Mouse (Mus musculus): Measurements from ENCODE around the gene Pdxp. TPM values are rescaled to one million over a fixed set of nuclear protein-coding genes. Genes with fewer than 3 reads are reported as not detected.

The Pdxp gene
- total and polyA plus RNA-seq, 2 experiments from 2014 or later, result 175 to 283 TPM

- ATAC-seq (no peak), DNase-seq (peak; percentile 36)
- WGBS, result 28% methylated on average over 12 of the region's 12 CpGs
Measured at GRCm38 (mm10) chr15:78916052-78916826, 2.5 kb downstream of the Pdxp start.

DNA sequence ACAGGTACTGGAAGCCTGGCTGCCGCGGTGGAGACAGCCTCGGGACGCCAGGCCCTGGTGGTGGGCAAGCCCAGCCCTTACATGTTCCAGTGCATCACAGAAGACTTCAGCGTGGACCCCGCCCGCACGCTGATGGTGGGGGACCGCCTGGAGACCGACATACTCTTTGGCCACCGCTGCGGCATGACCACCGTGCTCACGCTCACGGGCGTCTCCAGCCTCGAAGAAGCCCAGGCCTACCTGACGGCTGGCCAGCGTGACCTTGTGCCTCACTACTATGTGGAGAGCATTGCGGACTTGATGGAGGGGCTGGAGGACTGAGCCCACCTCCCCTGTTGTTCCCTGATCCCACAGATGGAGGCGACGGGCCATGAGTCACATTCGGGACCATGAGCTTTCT lies 4.4 kb downstream of the Pdxp start:
- no peaks in the 10 kb centered on the region for H3K27me3 ChIP-seq (ENCODE audit: insufficient read depth, low read length)
- H3K4me2 ChIP-seq (ENCODE audit: low read depth), result no peak overlapping the region
- no peak for ATAC-seq
- H3K9ac ChIP-seq, result no peak overlapping the region
- H3K4me1 ChIP-seq (ENCODE audit: insufficient read depth), result peaks cover 23% of the 10 kb centered on the region
- H3K36me3 ChIP-seq (ENCODE audit: insufficient read depth), result peaks cover 19% of the 10 kb centered on the region
- no peak for DNase-seq
- no peak overlapping the region for H3K4me3 ChIP-seq (ENCODE audit: low read depth, low read length)
- WGBS, result 96% methylated on average over 23 of the region's 23 CpGs
- no peak for TF ChIP-seq CTCF (IDR thresholded peaks at IDR 0.05; ENCODE audit: low read depth)
- H3K27ac ChIP-seq (ENCODE audit: low read depth, low read length), result no peak overlapping the region
- H3K9me3 ChIP-seq (ENCODE audit: low read length), result no peaks in the 10 kb centered on the region

More at GRCm38 (mm10) chr15:78916052-78916826, 2.5 kb downstream of the Pdxp start:
- peak overlapping the region; percentile 51 for H3K9ac ChIP-seq
- H3K27me3 ChIP-seq (ENCODE audit: insufficient read depth, low read length), result no peaks in the 10 kb centered on the region
- H3K9me3 ChIP-seq (ENCODE audit: low read length), result no peaks in the 10 kb centered on the region
- no peak; the same call in 1 of the 2 replicates for TF ChIP-seq CTCF (IDR thresholded peaks at IDR 0.05; ENCODE audit: low read depth)
- H3K27ac ChIP-seq (ENCODE audit: low read depth, low read length), result peak overlapping the region; percentile 45; the same call in 1 of the 2 replicates
- H3K4me3 ChIP-seq (ENCODE audit: low read depth, low read length), result peak overlapping the region; percentile 72
- H3K4me2 ChIP-seq (ENCODE audit: low read depth), result peak overlapping the region; percentile 84
- H3K36me3 ChIP-seq (ENCODE audit: insufficient read depth), result peaks cover 19% of the 10 kb centered on the region
- H3K4me1 ChIP-seq (ENCODE audit: insufficient read depth), result peaks cover 25% of the 10 kb centered on the region

GRCm38 (mm10) chr15:78919914-78920313 lies 6.2 kb downstream of the Pdxp start:
- 86% methylated on average over 12 of the region's 12 CpGs for WGBS
- H3K4me2 ChIP-seq (ENCODE audit: low read depth), result no peak overlapping the region
- ATAC-seq, result no peak
- no peak for DNase-seq
- H3K4me3 ChIP-seq (ENCODE audit: low read depth, low read length), result no peak overlapping the region
- H3K9ac ChIP-seq, result no peak overlapping the region
- H3K27ac ChIP-seq (ENCODE audit: low read depth, low read length), result no peak overlapping the region
- H3K27me3 ChIP-seq (ENCODE audit: insufficient read depth, low read length), result no peaks in the 10 kb centered on the region
- no peak for TF ChIP-seq CTCF (IDR thresholded peaks at IDR 0.05; ENCODE audit: low read depth)
- H3K36me3 ChIP-seq (ENCODE audit: insufficient read depth), result peaks cover 19% of the 10 kb centered on the region
- H3K4me1 ChIP-seq (ENCODE audit: insufficient read depth), result peaks cover 17% of the 10 kb centered on the region
- no peaks in the 10 kb centered on the region for H3K9me3 ChIP-seq (ENCODE audit: low read length)

GRCm38 (mm10) chr15:78922700-78923099 lies 9.0 kb downstream of the Pdxp start:
- H3K27me3 ChIP-seq (ENCODE audit: insufficient read depth, low read length), result no peaks in the 10 kb centered on the region
- peaks cover 17% of the 10 kb centered on the region for H3K36me3 ChIP-seq (ENCODE audit: insufficient read depth)
- TF ChIP-seq CTCF (IDR thresholded peaks at IDR 0.05; ENCODE audit: low read depth), result no peak
- H3K4me2 ChIP-seq (ENCODE audit: low read depth), result no peak overlapping the region
- H3K4me3 ChIP-seq (ENCODE audit: low read depth, low read length), result no peak overlapping the region
- ATAC-seq (no peak), DNase-seq (no peak)
- H3K27ac ChIP-seq (ENCODE audit: low read depth, low read length), result no peak overlapping the region
- no peaks in the 10 kb centered on the region for H3K9me3 ChIP-seq (ENCODE audit: low read length)
- H3K4me1 ChIP-seq (ENCODE audit: insufficient read depth), result 0 out of 2 replicates have a peak, but pooled peaks cover 3% of the 10 kb centered on the region
- 92% methylated on average over 7 of the region's 7 CpGs for WGBS
- H3K9ac ChIP-seq, result no peak overlapping the region

- Histone ChIP-seq H3K4me2 (ENCODE audit: low read depth) (no peak overlapping the region), H3K4me3 (ENCODE audit: low read depth, low read length) (no peak overlapping the region), H3K36me3 (ENCODE audit: insufficient read depth) (peaks cover 13% of the 10 kb centered on the region), H3K4me1 (ENCODE audit: insufficient read depth) (0 out of 2 replicates have a peak, but pooled peaks cover 6% of the 10 kb centered on the region), H3K9me3 (ENCODE audit: low read length) (no peaks in the 10 kb centered on the region), H3K27me3 (ENCODE audit: insufficient read depth, low read length) (no peaks in the 10 kb centered on the region), H3K27ac (ENCODE audit: low read depth, low read length) (no peak overlapping the region), H3K9ac (no peak overlapping the region)
- TF ChIP-seq CTCF (IDR thresholded peaks at IDR 0.05; ENCODE audit: low read depth), result no peak
- no peak for ATAC-seq
- WGBS, result 83% methylated on average over 6 of the region's 6 CpGs
- DNase-seq, result no peak
Measured at GRCm38 (mm10) chr15:78923585-78923984, 9.9 kb downstream of the Pdxp start.

DNA sequence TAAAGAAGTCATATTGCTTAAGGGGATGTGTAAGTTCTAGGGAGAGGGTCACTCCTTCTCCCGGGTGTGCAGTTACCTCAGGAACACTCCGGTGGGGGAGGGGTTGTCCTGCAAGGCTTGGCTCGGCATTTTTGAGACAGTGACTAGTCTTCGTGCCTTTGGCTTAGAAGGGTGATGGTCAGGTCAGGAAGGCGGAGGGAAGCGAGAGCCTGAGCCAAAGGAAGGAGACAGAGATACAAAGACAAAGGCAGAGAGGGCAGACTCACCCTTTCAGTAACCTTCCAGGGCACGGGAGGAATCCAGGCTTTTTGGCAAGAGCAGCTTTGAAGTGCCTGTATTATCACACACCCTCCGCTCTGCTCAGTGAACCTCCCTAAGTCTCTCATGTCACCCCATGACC lies 11.4 kb downstream of the Pdxp start:
- ATAC-seq (no peak), DNase-seq (no peak)
- H3K27ac ChIP-seq (ENCODE audit: low read depth, low read length), result no peak overlapping the region
- H3K4me3 ChIP-seq (ENCODE audit: low read depth, low read length), result no peak overlapping the region
- TF ChIP-seq CTCF (IDR thresholded peaks at IDR 0.05; ENCODE audit: low read depth), result no peak
- no peaks in the 10 kb centered on the region for H3K9me3 ChIP-seq (ENCODE audit: low read length)
- WGBS, result 49% methylated on average over 8 of the region's 8 CpGs
- 0 out of 2 replicates have a peak, but pooled peaks cover 6% of the 10 kb centered on the region for H3K4me1 ChIP-seq (ENCODE audit: insufficient read depth)
- 0 out of 2 replicates have a peak, but pooled peaks cover 1% of the 10 kb centered on the region for H3K36me3 ChIP-seq (ENCODE audit: insufficient read depth)
- H3K4me2 ChIP-seq (ENCODE audit: low read depth), result no peak overlapping the region
- H3K9ac ChIP-seq, result no peak overlapping the region
- H3K27me3 ChIP-seq (ENCODE audit: insufficient read depth, low read length), result no peaks in the 10 kb centered on the region
